Mouse (Mus musculus): Measurements from ENCODE around the gene Dtnbp1. TPM values are rescaled to one million over a fixed set of nuclear protein-coding genes. Genes with fewer than 3 reads are reported as not detected.

Gene Dtnbp1
- polyA plus RNA-seq, 1 experiment, result 97.8 TPM

- TF ChIP-seq FOSL1 (IDR thresholded peaks at IDR 0.05; ENCODE audit: insufficient read depth, low read length, poor library complexity, severe bottlenecking), result no peak
- TF ChIP-seq CEBPB (IDR thresholded peaks at IDR 0.05; ENCODE audit: low read depth), result no peak
- no peak for TF ChIP-seq USF1 (IDR thresholded peaks at IDR 0.05; ENCODE audit: low read depth)
- TF ChIP-seq CTCF (IDR thresholded peaks at IDR 0.05; ENCODE audit: control insufficient read depth, insufficient read depth, insufficient read length), result no peak
- no peak for TF ChIP-seq MAX (IDR thresholded peaks at IDR 0.05)
- no peak for TF ChIP-seq MYOD1 (IDR thresholded peaks at IDR 0.05; ENCODE audit: control insufficient read depth, insufficient read length, low read depth)
- no peak overlapping the region for H3K4me3 ChIP-seq (ENCODE audit: insufficient read depth, poor library complexity, severe bottlenecking)
- H3K79me2 ChIP-seq (ENCODE audit: control insufficient read depth, insufficient read depth), result no peaks in the 10 kb centered on the region
- H3K27me3 ChIP-seq (ENCODE audit: control insufficient read depth, insufficient read depth, insufficient read length), result no peaks in the 10 kb centered on the region
- H3K36me3 ChIP-seq (ENCODE audit: control insufficient read depth, insufficient read depth), result peaks cover 27% of the 10 kb centered on the region
- no peak overlapping the region for H3ac ChIP-seq (ENCODE audit: control insufficient read depth, insufficient read length, low read depth)
- H3K79me3 ChIP-seq (ENCODE audit: low read depth), result peaks cover 1% of the 10 kb centered on the region
These were observed 46.2 kb downstream of the Dtnbp1 start for GRCm38 (mm10) chr13:44955781-44956180.

- no peaks in the 10 kb centered on the region for H3K27me3 ChIP-seq (ENCODE audit: control insufficient read depth, insufficient read depth, insufficient read length)
- no peak overlapping the region for H3ac ChIP-seq (ENCODE audit: control insufficient read depth, insufficient read length, low read depth)
- TF ChIP-seq USF1 (IDR thresholded peaks at IDR 0.05; ENCODE audit: low read depth) (no peak), MYOG (IDR thresholded peaks at IDR 0.05; ENCODE audit: control insufficient read depth, extremely low read depth, insufficient read length) (no peak), MYOD1 (IDR thresholded peaks at IDR 0.05; ENCODE audit: control insufficient read depth, insufficient read length, low read depth) (no peak), FOSL1 (IDR thresholded peaks at IDR 0.05; ENCODE audit: insufficient read depth, low read length, poor library complexity, severe bottlenecking) (no peak), CTCF (IDR thresholded peaks at IDR 0.05; ENCODE audit: control insufficient read depth, insufficient read depth, insufficient read length) (no peak), CEBPB (IDR thresholded peaks at IDR 0.05; ENCODE audit: low read depth) (no peak), MAX (IDR thresholded peaks at IDR 0.05) (no peak)
- H3K79me3 ChIP-seq (ENCODE audit: low read depth), result peaks cover 3% of the 10 kb centered on the region
- H3K4me3 ChIP-seq (ENCODE audit: insufficient read depth, poor library complexity, severe bottlenecking), result no peak overlapping the region
- H3K79me2 ChIP-seq (ENCODE audit: control insufficient read depth, insufficient read depth), result peaks cover 4% of the 10 kb centered on the region
- peaks cover 34% of the 10 kb centered on the region for H3K36me3 ChIP-seq (ENCODE audit: control insufficient read depth, insufficient read depth)
These were observed 47.7 kb downstream of the Dtnbp1 start for GRCm38 (mm10) chr13:44954232-44954568.

GRCm38 (mm10) chr13:44953546-44954231 is 48.3 kb downstream of the Dtnbp1 start:
- H3K4me3 ChIP-seq (ENCODE audit: insufficient read depth, poor library complexity, severe bottlenecking), result no peak overlapping the region
- TF ChIP-seq FOSL1 (IDR thresholded peaks at IDR 0.05; ENCODE audit: insufficient read depth, low read length, poor library complexity, severe bottlenecking), result no peak
- TF ChIP-seq USF1 (IDR thresholded peaks at IDR 0.05; ENCODE audit: low read depth), result no peak
- TF ChIP-seq MYOG (IDR thresholded peaks at IDR 0.05; ENCODE audit: control insufficient read depth, extremely low read depth, insufficient read length), result no peak
- TF ChIP-seq MYOD1 (IDR thresholded peaks at IDR 0.05; ENCODE audit: control insufficient read depth, insufficient read length, low read depth), result no peak
- no peak for TF ChIP-seq MAX (IDR thresholded peaks at IDR 0.05)
- TF ChIP-seq CTCF (IDR thresholded peaks at IDR 0.05; ENCODE audit: control insufficient read depth, insufficient read depth, insufficient read length), result no peak
- no peak for TF ChIP-seq CEBPB (IDR thresholded peaks at IDR 0.05; ENCODE audit: low read depth)
- H3K79me3 ChIP-seq (ENCODE audit: low read depth), result peaks cover 3% of the 10 kb centered on the region
- no peak overlapping the region for H3ac ChIP-seq (ENCODE audit: control insufficient read depth, insufficient read length, low read depth)
- no peaks in the 10 kb centered on the region for H3K27me3 ChIP-seq (ENCODE audit: control insufficient read depth, insufficient read depth, insufficient read length)
- peaks cover 9% of the 10 kb centered on the region for H3K79me2 ChIP-seq (ENCODE audit: control insufficient read depth, insufficient read depth)
- H3K36me3 ChIP-seq (ENCODE audit: control insufficient read depth, insufficient read depth), result peaks cover 37% of the 10 kb centered on the region

- Histone ChIP-seq H3K27me3 (ENCODE audit: control insufficient read depth, insufficient read depth, insufficient read length) (no peaks in the 10 kb centered on the region), H3ac (ENCODE audit: control insufficient read depth, insufficient read length, low read depth) (no peak overlapping the region), H3K36me3 (ENCODE audit: control insufficient read depth, insufficient read depth) (peaks cover 32% of the 10 kb centered on the region), H3K4me3 (ENCODE audit: insufficient read depth, poor library complexity, severe bottlenecking) (no peak overlapping the region), H3K79me2 (ENCODE audit: control insufficient read depth, insufficient read depth) (peaks cover 19% of the 10 kb centered on the region), H3K79me3 (ENCODE audit: low read depth) (peaks cover 3% of the 10 kb centered on the region)
- no peak for TF ChIP-seq FOSL1 (IDR thresholded peaks at IDR 0.05; ENCODE audit: insufficient read depth, low read length, poor library complexity, severe bottlenecking)
- TF ChIP-seq CEBPB (IDR thresholded peaks at IDR 0.05; ENCODE audit: low read depth), result no peak
- no peak for TF ChIP-seq MAX (IDR thresholded peaks at IDR 0.05)
- no peak for TF ChIP-seq USF1 (IDR thresholded peaks at IDR 0.05; ENCODE audit: low read depth)
- no peak for TF ChIP-seq MYOD1 (IDR thresholded peaks at IDR 0.05; ENCODE audit: control insufficient read depth, insufficient read length, low read depth)
- TF ChIP-seq CTCF (IDR thresholded peaks at IDR 0.05; ENCODE audit: control insufficient read depth, insufficient read depth, insufficient read length), result no peak
- TF ChIP-seq MYOG (IDR thresholded peaks at IDR 0.05; ENCODE audit: control insufficient read depth, extremely low read depth, insufficient read length), result no peak
These were observed 49.4 kb downstream of the Dtnbp1 start for GRCm38 (mm10) chr13:44952393-44953086.

- peaks cover 7% of the 10 kb centered on the region for H3K79me3 ChIP-seq (ENCODE audit: low read depth)
- no peak for TF ChIP-seq MYOG (IDR thresholded peaks at IDR 0.05; ENCODE audit: control insufficient read depth, extremely low read depth, insufficient read length)
- no peak overlapping the region for H3K4me3 ChIP-seq (ENCODE audit: insufficient read depth, poor library complexity, severe bottlenecking)
- no peaks in the 10 kb centered on the region for H3K27me3 ChIP-seq (ENCODE audit: control insufficient read depth, insufficient read depth, insufficient read length)
- peaks cover 39% of the 10 kb centered on the region for H3K36me3 ChIP-seq (ENCODE audit: control insufficient read depth, insufficient read depth)
- H3ac ChIP-seq (ENCODE audit: control insufficient read depth, insufficient read length, low read depth), result no peak overlapping the region
- peaks cover 19% of the 10 kb centered on the region for H3K79me2 ChIP-seq (ENCODE audit: control insufficient read depth, insufficient read depth)
These were observed 53.4 kb downstream of the Dtnbp1 start for GRCm38 (mm10) chr13:44948320-44949250.

All from C2C12 (cell line).